Mouse (Mus musculus) spleen, postnatal 36 days (tissue): ENCODE measurements around the gene Zfyve28.

ENCODE experiments used
- DNase-seq, 2 experiments: peaks; one replicate each; pipeline ENCODE4 v3.0.0; 2022; ENCODE audit warnings: low spot score in 2 of 2, mixed read lengths in 1 of 2

Gene Zfyve28

DNA sequence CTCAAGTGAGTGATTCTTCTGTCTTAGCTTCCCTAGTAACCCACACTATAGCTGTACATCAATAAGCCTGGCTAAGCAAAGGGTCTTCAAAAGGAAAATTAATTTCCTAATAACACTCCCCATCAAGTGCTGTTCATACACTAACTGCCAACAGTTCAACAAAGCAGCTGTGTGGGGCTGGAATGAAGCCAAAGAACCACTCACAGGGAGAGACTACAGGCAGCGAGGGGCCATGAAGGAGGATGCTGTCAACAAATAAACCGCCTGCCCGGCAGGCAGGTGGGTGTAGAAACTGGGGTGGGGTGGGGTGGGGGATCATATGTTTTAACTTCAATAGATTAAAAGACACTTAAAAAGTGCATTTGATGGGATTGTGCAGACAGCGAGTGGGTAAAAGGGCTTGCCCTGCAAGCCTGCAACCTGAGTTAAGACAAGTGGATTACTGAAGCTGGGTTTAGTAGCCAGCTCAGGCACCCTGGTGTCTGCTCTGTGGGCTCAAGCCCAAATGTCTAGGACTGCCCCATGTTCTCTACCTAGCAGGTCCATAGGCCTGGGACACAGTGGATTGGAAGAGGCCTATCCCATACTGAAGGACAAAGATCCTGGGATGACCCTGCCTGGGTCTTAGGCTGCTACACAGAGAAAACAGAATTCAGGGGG is 35.8 kb downstream of the Zfyve28 start:
- DNase-seq: no peak

DNA sequence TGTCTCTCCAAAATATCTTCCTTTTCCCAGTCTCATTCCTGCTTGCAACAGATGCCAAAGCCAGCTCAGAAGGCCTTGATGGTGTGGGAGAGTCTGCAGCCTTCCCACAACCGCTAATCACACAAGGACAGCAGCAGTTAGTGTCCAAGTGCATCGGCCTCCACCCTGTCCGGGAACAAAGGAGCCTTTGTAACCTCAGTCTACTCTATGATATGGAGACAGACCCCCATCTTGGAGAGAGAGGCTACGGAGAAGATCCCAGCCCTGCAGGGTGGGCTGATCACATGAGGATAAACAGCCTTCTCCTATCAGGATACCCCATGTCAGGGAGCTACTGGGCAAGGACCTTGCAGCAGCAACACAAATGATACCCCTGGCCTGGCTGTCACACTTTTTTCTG is 36.5 kb downstream of the Zfyve28 start:
- DNase-seq: no peak

DNA sequence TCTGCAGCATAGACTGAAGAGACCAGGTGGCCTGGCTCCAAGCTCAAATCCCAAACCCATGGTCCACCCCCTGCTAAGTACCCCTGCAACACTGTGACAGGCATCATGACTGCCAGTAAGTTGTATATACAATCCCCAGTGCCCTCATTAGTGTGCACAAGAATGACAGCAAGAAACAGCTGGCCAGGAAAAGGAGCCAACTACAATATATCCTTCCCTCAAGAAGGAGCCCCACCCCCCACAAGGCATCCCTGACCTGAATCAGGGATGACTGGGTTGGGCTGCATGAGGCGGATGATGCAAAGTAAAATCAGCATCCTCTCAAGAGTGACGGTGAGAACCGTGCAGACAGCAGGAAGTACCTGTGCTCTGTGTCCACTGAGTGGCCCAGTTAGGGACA is 38.2 kb downstream of the Zfyve28 start:
- DNase-seq: no peak

DNA sequence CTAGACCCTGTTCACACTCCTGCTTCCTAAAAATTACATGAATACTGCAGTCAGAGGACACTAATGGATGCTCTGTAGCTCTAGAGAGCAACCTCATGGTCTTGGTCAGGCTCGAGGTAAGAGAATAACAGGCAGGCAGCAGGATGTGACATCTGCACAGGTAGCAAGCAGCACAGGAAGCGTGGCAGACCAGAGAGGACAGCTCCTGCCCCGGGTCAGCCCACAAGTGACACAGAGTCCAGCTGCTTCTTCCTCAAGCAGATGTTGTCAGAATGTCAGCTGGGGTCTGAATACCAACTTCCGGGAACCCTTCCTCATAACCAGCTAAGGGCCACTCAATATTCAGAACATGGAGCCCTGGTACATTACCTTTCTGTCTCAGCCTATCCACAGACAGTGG is 39.1 kb downstream of the Zfyve28 start:
- DNase-seq: no peak

DNA sequence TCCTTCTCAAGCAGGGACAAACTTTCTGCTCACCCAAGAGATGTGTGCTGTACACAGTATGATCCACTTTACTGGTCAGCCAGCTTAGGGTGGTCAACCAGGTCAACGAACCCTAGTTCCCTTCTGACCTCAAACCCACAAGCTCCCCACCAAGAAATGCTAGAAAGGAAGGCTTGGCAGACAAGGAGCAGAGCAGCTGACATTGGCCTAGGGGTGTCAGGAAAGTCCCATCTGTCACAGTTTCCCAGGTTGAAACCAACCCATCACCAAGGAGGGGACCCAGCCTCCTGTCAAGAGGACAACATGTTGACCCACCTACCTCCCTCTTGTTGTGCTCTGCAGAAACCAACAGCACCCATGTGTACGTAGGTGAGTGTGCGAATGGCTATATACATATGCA is 41.8 kb downstream of the Zfyve28 start:
- no peak for DNase-seq

DNA sequence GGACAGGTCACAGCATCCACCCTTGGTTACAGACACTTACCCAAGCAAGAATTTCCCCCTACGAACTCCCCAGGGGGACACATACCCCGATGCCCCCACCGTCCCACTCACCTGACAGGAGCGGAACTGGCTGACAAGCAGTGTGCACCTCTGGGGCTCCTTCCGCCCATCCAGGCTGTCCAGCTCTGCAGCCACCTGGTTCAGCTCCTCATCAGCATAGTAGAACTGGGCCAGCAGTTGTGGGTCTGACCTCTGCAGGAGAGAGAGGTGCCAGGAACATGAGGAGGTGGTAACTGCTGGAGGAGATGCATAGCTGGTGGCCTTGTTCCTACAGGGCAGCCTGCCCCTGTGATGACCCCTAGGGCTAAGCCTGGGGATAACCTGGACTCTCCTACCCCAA is 45.2 kb downstream of the Zfyve28 start:
- DNase-seq: no peak

DNA sequence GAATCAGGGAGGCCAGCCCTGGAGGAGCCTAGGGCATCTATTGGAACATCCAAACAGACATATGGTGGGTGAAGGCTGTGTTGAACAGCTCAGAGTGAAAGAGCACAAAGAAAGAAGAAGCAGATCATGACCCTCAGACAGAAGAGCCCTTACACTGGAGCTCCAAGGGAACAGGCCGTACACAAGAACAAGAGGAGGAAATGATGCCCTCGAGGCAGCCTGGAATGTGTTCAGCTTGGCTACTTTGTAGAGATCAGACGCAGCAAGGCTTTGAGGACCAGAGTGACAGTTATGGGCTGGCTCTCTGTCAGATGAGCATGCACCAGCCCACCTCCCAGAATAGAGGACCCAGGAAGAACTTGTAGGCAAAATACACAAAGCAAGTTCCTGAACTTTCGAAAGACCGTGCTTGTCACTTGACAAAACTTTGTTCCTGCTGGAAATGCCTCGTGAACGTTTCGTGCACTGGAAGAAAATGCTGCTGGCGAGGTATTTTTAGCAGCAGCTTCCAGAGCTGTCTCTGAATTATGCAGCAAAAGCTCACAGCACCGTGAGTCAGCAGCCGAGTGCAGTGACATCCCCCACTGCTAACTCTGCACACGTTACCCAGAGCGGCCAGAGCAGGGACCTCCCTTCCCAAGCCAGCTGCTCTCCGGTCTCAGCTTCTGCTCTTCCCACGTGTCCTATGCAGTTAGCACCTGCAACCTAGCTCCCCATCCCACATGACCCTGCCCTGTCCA is 45.9 kb downstream of the Zfyve28 start:
- DNase-seq: no peak

DNA sequence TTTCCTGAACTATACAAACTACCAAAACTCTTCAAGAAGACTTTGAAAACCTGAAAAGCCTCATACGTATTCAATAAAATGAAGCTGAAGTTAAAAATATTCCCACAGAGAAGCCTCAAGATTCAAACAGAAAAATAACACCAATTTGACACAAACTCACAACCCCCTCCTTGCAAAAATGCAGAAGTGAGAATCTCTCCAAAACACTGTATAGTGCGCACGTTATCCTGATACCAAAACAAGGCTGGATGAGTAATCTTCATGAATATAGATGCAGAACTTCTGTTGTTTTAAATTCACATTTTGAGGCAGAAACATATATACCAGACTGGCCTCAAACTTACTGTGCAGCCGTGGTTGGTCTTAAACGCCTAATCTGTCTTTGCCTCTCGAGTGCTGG is 49.8 kb downstream of the Zfyve28 start:
- no peak for DNase-seq

- peak; percentile 45 to 50 for DNase-seq
These were observed 52.3 kb downstream of the Zfyve28 start for GRCm38 (mm10) chr5:34235898-34236420.

DNA sequence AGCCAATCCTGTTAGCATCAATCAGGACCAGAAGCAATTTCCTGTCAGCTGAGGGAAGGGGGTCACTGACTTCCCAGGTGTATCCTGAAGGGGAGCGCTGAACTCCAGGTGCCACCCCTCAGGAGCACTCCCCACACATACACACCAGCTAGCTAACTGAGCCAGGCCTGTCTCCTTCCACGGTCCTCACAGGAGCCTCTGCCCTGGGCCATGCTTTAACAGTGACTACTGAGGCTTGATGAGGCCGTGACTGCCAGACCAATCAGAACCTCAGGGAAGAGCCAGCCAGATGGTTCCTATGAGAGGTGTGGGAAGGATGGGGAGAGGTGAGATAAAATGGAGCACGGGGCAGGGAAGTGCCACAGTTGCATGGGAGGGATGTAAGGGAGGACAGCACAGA is 53.2 kb downstream of the Zfyve28 start:
- no peak for DNase-seq

GRCm38 (mm10) chr5:34233221-34233515 is 55.1 kb downstream of the Zfyve28 start:
- DNase-seq: no peak

DNA sequence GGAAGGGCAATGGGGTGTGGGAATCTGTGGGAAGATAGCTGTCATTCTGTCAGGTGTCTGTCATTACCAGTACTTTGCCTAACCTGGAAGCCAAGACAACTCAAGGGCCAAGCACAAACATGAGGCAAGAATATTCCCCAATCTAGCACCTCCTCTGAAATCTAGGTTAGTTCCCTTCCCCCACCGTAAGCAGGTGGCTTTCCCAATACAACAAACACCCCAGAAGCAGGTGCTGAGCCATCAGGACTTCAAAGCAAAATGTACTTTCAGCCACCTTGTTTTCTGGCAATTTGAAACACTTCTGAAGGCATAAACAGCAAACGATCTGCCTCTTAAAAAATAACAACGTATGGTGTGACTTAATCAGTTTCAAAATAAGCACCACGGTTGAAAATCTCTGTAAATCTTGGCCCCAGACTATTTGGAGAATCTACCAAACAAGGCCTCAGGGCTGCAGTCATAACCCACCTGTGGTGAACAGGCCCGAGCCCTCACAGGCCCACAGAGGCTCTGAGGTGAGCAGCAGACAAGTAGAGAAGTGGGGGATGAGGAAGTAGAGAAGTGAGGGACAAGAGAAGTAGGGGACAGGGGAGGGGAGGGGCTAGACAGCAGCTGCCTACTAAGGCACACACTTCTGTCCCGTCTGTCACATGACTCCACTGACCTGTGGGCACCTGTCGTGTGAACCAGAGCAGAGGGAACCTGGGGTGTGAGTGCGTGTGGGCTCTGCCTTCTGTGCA is 55.6 kb downstream of the Zfyve28 start:
- DNase-seq: peak; percentile 33 to 49

- DNase-seq: peak in 1 of 2 experiments; percentile 24
These were observed 56.3 kb downstream of the Zfyve28 start for GRCm38 (mm10) chr5:34231901-34232300.

DNA sequence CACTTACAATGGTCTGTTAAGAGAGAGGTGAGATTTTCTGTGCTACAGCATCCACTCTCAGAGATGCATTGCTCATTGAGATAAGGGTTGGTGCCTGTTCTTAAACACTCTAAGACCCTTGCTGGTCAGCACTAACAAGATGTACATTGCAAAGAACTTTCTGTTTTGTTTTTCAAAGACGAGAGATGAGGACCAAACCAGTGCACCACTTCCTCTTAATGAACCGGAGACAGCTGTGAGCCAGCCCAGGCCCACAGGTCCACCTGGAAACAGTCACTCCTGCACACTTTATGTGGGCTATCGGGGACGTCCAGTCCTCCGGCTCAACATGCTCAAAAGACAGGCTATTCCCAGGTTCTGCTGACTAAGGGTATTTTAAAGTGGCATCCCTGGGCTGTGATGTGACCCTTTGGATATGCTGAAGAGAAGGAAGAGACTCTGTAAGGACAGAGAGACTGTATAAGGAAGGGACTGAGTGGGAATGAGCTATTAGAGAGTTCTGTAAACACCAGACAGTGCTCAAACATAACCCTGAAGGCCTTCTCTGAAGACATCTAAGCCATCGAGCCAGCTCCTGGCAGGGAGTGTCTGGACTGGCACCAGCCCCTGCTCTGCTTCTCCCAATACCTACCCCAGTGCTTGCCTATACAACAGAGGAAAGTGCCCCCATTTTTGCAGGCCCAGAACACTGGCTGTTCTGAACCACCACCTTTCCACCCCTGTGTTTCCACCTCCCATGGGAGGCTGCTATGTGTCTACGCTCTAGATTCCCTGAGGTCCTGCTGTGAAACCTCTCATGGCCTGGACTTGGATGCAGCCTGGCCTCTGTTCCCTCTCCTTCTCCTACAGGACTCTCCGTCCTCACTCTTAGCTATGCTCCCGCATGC is 57.4 kb downstream of the Zfyve28 start:
- DNase-seq: no peak

DNA sequence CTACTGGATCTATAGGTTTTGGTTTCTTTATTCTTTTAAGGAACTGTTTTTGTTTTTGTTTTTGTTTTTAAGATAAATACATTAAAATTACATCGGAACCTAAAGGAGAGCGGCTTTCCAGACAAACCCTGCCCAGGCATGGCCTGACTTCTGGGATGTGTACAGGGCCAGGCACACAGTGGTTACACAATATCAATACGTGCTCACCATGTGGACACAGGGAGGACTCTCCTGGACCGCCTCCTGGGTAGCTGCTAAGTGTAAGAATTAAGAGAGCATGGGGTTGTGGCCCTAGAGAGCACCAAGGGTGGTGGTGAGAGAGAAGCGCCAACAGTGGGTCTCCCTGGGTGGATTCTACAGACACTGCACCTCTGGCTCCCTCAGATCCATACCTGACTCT is 58.7 kb downstream of the Zfyve28 start:
- no peak for DNase-seq

GRCm38 (mm10) chr5:34225516-34225915 is 62.7 kb downstream of the Zfyve28 start:
- no peak for DNase-seq

GRCm38 (mm10) chr5:34224515-34224914 is 63.7 kb downstream of the Zfyve28 start:
- no peak for DNase-seq

DNA sequence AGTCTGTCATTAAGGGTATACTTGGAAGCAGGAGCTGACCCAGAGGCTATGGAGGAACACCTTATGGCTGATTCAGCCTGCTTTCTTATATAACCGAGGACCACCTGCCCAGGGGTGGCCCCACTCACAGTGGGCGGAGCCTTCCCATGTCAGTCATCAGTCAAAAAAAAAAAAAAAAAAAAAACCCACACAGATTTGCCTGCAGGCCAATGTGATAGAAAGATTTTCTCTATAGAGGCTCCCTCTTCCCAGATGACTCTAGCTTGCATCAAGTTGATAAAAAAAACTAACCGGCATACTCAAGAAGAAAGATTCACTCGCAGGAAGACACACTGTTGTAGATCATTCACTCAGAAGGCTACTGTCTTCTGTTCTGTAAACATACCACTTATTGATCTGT is 68.2 kb downstream of the Zfyve28 start:
- no peak for DNase-seq

- DNase-seq: no peak
These were observed 69.6 kb downstream of the Zfyve28 start for GRCm38 (mm10) chr5:34218672-34219071.

GRCm38 (mm10) chr5:34217756-34218155 is 70.5 kb downstream of the Zfyve28 start:
- no peak for DNase-seq

DNA sequence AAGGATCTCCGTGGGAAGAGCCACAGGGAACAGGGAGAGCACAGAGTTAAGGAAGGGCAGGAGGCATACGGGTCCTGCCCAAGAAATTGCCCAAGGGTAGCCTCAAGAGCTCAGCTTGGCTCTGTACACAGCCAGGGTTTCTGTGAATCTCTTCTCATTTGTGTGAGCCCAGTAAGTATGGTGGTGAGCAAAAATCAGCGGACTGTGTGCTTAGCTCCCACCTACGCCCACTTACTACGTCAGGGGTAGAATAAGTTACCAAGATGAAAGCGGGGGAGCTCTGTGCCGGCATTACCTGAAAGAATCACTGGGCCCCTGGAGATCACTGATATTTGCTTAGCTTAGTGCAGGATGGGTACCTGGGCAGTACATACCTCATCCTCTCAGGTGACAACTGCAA is 72.2 kb downstream of the Zfyve28 start:
- no peak for DNase-seq

DNA sequence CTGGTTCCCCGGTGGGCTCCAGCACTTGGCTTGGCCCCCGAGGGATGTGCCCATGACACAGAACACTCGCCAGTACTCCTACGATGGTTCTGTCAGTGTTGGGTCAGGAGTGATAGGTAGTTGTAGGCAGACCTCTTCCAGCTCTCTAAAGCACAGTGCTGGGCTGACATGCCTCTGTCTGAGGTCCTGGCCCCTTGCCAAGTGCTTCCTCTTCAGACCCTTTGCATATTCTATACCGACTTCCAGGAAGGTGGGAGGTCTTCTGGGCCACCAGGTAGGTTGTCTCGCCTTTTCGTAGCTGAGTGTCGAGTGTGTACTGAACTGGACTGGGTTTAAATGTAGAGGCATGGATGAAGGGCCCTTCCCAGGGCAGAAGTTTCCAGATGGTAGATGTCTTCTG is 74.6 kb downstream of the Zfyve28 start:
- no peak for DNase-seq
